Mouse (Mus musculus): Measurements from ENCODE around the gene Gm49387. TPM values are rescaled to one million over a fixed set of nuclear protein-coding genes. Genes with fewer than 3 reads are reported as not detected.

The Gm49387 gene
- polyA plus RNA-seq, 1 experiment from 2014 or later: 1.2 TPM

GRCm38 (mm10) chr14:31519165-31519564 lies 121.5 kb downstream of the Gm49387 start:
- no peaks in the 10 kb centered on the region; the same call in 1 of the 2 replicates for H3K9me3 ChIP-seq
- no peak overlapping the region for H3K4me2 ChIP-seq
- no peak overlapping the region for H3K9ac ChIP-seq
- no peaks in the 10 kb centered on the region for H3K4me1 ChIP-seq
- no peak for ATAC-seq (replicated peaks)
- H3K4me3 ChIP-seq: no peak overlapping the region
- no peaks in the 10 kb centered on the region for H3K36me3 ChIP-seq (replicated peaks)
- no peaks in the 10 kb centered on the region for H3K27me3 ChIP-seq (replicated peaks)
- H3K27ac ChIP-seq: no peak overlapping the region
- 62% methylated on average over 3 of the region's 3 CpGs for WGBS

GRCm38 (mm10) chr14:31515895-31516294 lies 124.8 kb downstream of the Gm49387 start:
- no peak for ATAC-seq (replicated peaks)
- 95% methylated on average over 2 of the region's 2 CpGs for WGBS
- no peak overlapping the region for H3K9ac ChIP-seq

GRCm38 (mm10) chr14:31510322-31510721 lies 130.4 kb downstream of the Gm49387 start:
- Histone ChIP-seq H3K4me3 (no peak overlapping the region), H3K27ac (no peak overlapping the region), H3K9me3 (no peaks in the 10 kb centered on the region; the same call in 1 of the 2 replicates), H3K36me3 (replicated peaks) (peaks cover 39% of the 10 kb centered on the region), H3K27me3 (replicated peaks) (no peaks in the 10 kb centered on the region), H3K9ac (no peak overlapping the region), H3K4me2 (no peak overlapping the region), H3K4me1 (no peaks in the 10 kb centered on the region)
- no peak for ATAC-seq (replicated peaks)
- WGBS: 87% methylated on average over 3 of the region's 3 CpGs

More at GRCm38 (mm10) chr14:31515895-31516294, 124.8 kb downstream of the Gm49387 start:
- H3K36me3 ChIP-seq (replicated peaks): no peaks in the 10 kb centered on the region
- H3K9me3 ChIP-seq: no peaks in the 10 kb centered on the region; the same call in 1 of the 2 replicates
- H3K4me1 ChIP-seq: no peaks in the 10 kb centered on the region
- no peak overlapping the region for H3K27ac ChIP-seq
- H3K4me3 ChIP-seq: no peak overlapping the region
- no peaks in the 10 kb centered on the region for H3K27me3 ChIP-seq (replicated peaks)
- H3K4me2 ChIP-seq: no peak overlapping the region

GRCm38 (mm10) chr14:31509911-31510310 lies 130.8 kb downstream of the Gm49387 start:
- no peak overlapping the region for H3K27ac ChIP-seq
- ATAC-seq (replicated peaks): no peak
- H3K4me2 ChIP-seq: no peak overlapping the region
- no peaks in the 10 kb centered on the region; the same call in 1 of the 2 replicates for H3K9me3 ChIP-seq
- WGBS: 98% methylated on average over 2 of the region's 2 CpGs
- no peaks in the 10 kb centered on the region for H3K27me3 ChIP-seq (replicated peaks)
- H3K4me3 ChIP-seq: no peak overlapping the region
- no peak overlapping the region for H3K9ac ChIP-seq
- H3K36me3 ChIP-seq (replicated peaks): peaks cover 42% of the 10 kb centered on the region
- no peaks in the 10 kb centered on the region for H3K4me1 ChIP-seq

GRCm38 (mm10) chr14:31506456-31506855 lies 134.2 kb downstream of the Gm49387 start:
- WGBS: 96% methylated on average over 6 of the region's 6 CpGs
- Histone ChIP-seq H3K27ac (no peak overlapping the region), H3K9me3 (no peaks in the 10 kb centered on the region), H3K36me3 (replicated peaks) (peaks cover 68% of the 10 kb centered on the region), H3K4me3 (no peak overlapping the region), H3K4me1 (no peaks in the 10 kb centered on the region), H3K27me3 (replicated peaks) (no peaks in the 10 kb centered on the region), H3K4me2 (no peak overlapping the region), H3K9ac (no peak overlapping the region)
- no peak for ATAC-seq (replicated peaks)

GRCm38 (mm10) chr14:31503406-31503805 lies 137.3 kb downstream of the Gm49387 start:
- WGBS: 95% methylated on average over 13 of the region's 13 CpGs
- Histone ChIP-seq H3K4me2 (no peak overlapping the region), H3K36me3 (replicated peaks) (peaks cover 71% of the 10 kb centered on the region), H3K27ac (no peak overlapping the region), H3K9ac (no peak overlapping the region), H3K4me1 (no peaks in the 10 kb centered on the region), H3K27me3 (replicated peaks) (no peaks in the 10 kb centered on the region), H3K9me3 (no peaks in the 10 kb centered on the region), H3K4me3 (no peak overlapping the region)
- ATAC-seq (replicated peaks): no peak

Other genes with a start within 250 kb of the Gm49387 start
- 151 and 161 TPM in 2 replicates for gene Sh3bp5, start 204.8 kb downstream of the Gm49387 start, polyA plus RNA-seq (2015; fragmentation: Nextera tagmentation; extraction: Ambion mirVana)
- gene Eaf1, start 146.5 kb downstream of the Gm49387 start, polyA plus RNA-seq (2015; fragmentation: Nextera tagmentation; extraction: Ambion mirVana): 8.4 and 10.1 TPM in 2 replicates
- gene Mettl6, start 145.8 kb downstream of the Gm49387 start, polyA plus RNA-seq (2015; fragmentation: Nextera tagmentation; extraction: Ambion mirVana): 42.5 and 48.7 TPM in 2 replicates
- gene Colq, start 49.5 kb downstream of the Gm49387 start, polyA plus RNA-seq (2015; fragmentation: Nextera tagmentation; extraction: Ambion mirVana): not detected in 2 replicates
- 13.8 and 16.2 TPM in 2 replicates for gene Btd, start 150 bp upstream of the Gm49387 start, polyA plus RNA-seq (2015; fragmentation: Nextera tagmentation; extraction: Ambion mirVana)
- 6.2 and 8.4 TPM in 2 replicates for gene Hacl1, start 408 bp upstream of the Gm49387 start, polyA plus RNA-seq (2015; fragmentation: Nextera tagmentation; extraction: Ambion mirVana)
- gene Ankrd28, start 189.8 kb upstream of the Gm49387 start, polyA plus RNA-seq (2015; fragmentation: Nextera tagmentation; extraction: Ambion mirVana): 9.5 and 10.3 TPM in 2 replicates